Mouse (Mus musculus): Measurements from ENCODE around the gene Cobll1. TPM values are rescaled to one million over a fixed set of nuclear protein-coding genes. Genes with fewer than 3 reads are reported as not detected.

The Cobll1 gene
- polyA plus RNA-seq, 1 experiment = 3.0 TPM

- Histone ChIP-seq H3K36me3 (ENCODE audit: control insufficient read depth, insufficient read depth, low read length) (no peaks in the 10 kb centered on the region), H3K27ac (ENCODE audit: insufficient read depth, low read depth, low read length) (no peak overlapping the region), H3K4me3 (ENCODE audit: low read depth, low read length) (no peak overlapping the region), H3K27me3 (ENCODE audit: control insufficient read depth, insufficient read depth, low read length) (no peaks in the 10 kb centered on the region), H3K4me1 (ENCODE audit: control insufficient read depth, insufficient read depth, insufficient read length, low read length) (peaks cover 7% of the 10 kb centered on the region; the same call in 1 of the 2 replicates)
- 77% methylated on average over 12 of the region's 12 CpGs for WGBS
- TF ChIP-seq POLR2A (IDR thresholded peaks at IDR 0.05; ENCODE audit: low read depth, low read length) (no peak), CTCF (IDR thresholded peaks at IDR 0.05; ENCODE audit: extremely low read depth, insufficient read length, insufficient replicate concordance, low read depth, low read length) (no peak)
Observed at GRCm38 (mm10) chr2:65223956-65224735, 15.1 kb downstream of the Cobll1 start.

GRCm38 (mm10) chr2:65223012-65223411 is 16.2 kb downstream of the Cobll1 start:
- Histone ChIP-seq H3K27me3 (ENCODE audit: control insufficient read depth, insufficient read depth, low read length) (no peaks in the 10 kb centered on the region), H3K27ac (ENCODE audit: insufficient read depth, low read depth, low read length) (no peak overlapping the region), H3K4me1 (ENCODE audit: control insufficient read depth, insufficient read depth, insufficient read length, low read length) (peaks cover 10% of the 10 kb centered on the region; the same call in 1 of the 2 replicates), H3K36me3 (ENCODE audit: control insufficient read depth, insufficient read depth, low read length) (no peaks in the 10 kb centered on the region), H3K4me3 (ENCODE audit: low read depth, low read length) (no peak overlapping the region)
- WGBS = 72% methylated on average over 8 of the region's 8 CpGs
- no peak for TF ChIP-seq POLR2A (IDR thresholded peaks at IDR 0.05; ENCODE audit: low read depth, low read length)
- TF ChIP-seq CTCF (IDR thresholded peaks at IDR 0.05; ENCODE audit: extremely low read depth, insufficient read length, insufficient replicate concordance, low read depth, low read length) = no peak

GRCm38 (mm10) chr2:65221646-65222045 is 17.6 kb downstream of the Cobll1 start:
- Histone ChIP-seq H3K27me3 (ENCODE audit: control insufficient read depth, insufficient read depth, low read length) (no peaks in the 10 kb centered on the region), H3K36me3 (ENCODE audit: control insufficient read depth, insufficient read depth, low read length) (no peaks in the 10 kb centered on the region), H3K27ac (ENCODE audit: insufficient read depth, low read depth, low read length) (no peak overlapping the region), H3K4me3 (ENCODE audit: low read depth, low read length) (no peak overlapping the region), H3K4me1 (ENCODE audit: control insufficient read depth, insufficient read depth, insufficient read length, low read length) (peaks cover 10% of the 10 kb centered on the region; the same call in 1 of the 2 replicates)
- WGBS = 76% methylated on average over 2 of the region's 2 CpGs
- TF ChIP-seq CTCF (IDR thresholded peaks at IDR 0.05; ENCODE audit: extremely low read depth, insufficient read length, insufficient replicate concordance, low read depth, low read length) = no peak
- TF ChIP-seq POLR2A (IDR thresholded peaks at IDR 0.05; ENCODE audit: low read depth, low read length) = no peak

GRCm38 (mm10) chr2:65220563-65220962 is 18.6 kb downstream of the Cobll1 start:
- no peak overlapping the region for H3K4me3 ChIP-seq (ENCODE audit: low read depth, low read length)
- WGBS = 79% methylated on average over 1 of the region's 1 CpGs
- H3K36me3 ChIP-seq (ENCODE audit: control insufficient read depth, insufficient read depth, low read length) = no peaks in the 10 kb centered on the region
- peaks cover 10% of the 10 kb centered on the region; the same call in 1 of the 2 replicates for H3K4me1 ChIP-seq (ENCODE audit: control insufficient read depth, insufficient read depth, insufficient read length, low read length)
- no peak overlapping the region for H3K27ac ChIP-seq (ENCODE audit: insufficient read depth, low read depth, low read length)
- TF ChIP-seq CTCF (IDR thresholded peaks at IDR 0.05; ENCODE audit: extremely low read depth, insufficient read length, insufficient replicate concordance, low read depth, low read length) (no peak), POLR2A (IDR thresholded peaks at IDR 0.05; ENCODE audit: low read depth, low read length) (no peak)
- H3K27me3 ChIP-seq (ENCODE audit: control insufficient read depth, insufficient read depth, low read length) = no peaks in the 10 kb centered on the region

- TF ChIP-seq CTCF (IDR thresholded peaks at IDR 0.05; ENCODE audit: extremely low read depth, insufficient read length, insufficient replicate concordance, low read depth, low read length) (no peak), POLR2A (IDR thresholded peaks at IDR 0.05; ENCODE audit: low read depth, low read length) (no peak)
- H3K27me3 ChIP-seq (ENCODE audit: control insufficient read depth, insufficient read depth, low read length) = no peaks in the 10 kb centered on the region
- WGBS = 77% methylated on average over 11 of the region's 11 CpGs
- peaks cover 10% of the 10 kb centered on the region; the same call in 1 of the 2 replicates for H3K4me1 ChIP-seq (ENCODE audit: control insufficient read depth, insufficient read depth, insufficient read length, low read length)
- no peaks in the 10 kb centered on the region for H3K36me3 ChIP-seq (ENCODE audit: control insufficient read depth, insufficient read depth, low read length)
- no peak overlapping the region for H3K27ac ChIP-seq (ENCODE audit: insufficient read depth, low read depth, low read length)
- no peak overlapping the region for H3K4me3 ChIP-seq (ENCODE audit: low read depth, low read length)
Observed at GRCm38 (mm10) chr2:65219375-65220135, 19.6 kb downstream of the Cobll1 start.

- Histone ChIP-seq H3K4me3 (ENCODE audit: low read depth, low read length) (no peak overlapping the region), H3K36me3 (ENCODE audit: control insufficient read depth, insufficient read depth, low read length) (no peaks in the 10 kb centered on the region), H3K4me1 (ENCODE audit: control insufficient read depth, insufficient read depth, insufficient read length, low read length) (peaks cover 10% of the 10 kb centered on the region; the same call in 1 of the 2 replicates), H3K27ac (ENCODE audit: insufficient read depth, low read depth, low read length) (no peak overlapping the region), H3K27me3 (ENCODE audit: control insufficient read depth, insufficient read depth, low read length) (no peaks in the 10 kb centered on the region)
- no peak for TF ChIP-seq POLR2A (IDR thresholded peaks at IDR 0.05; ENCODE audit: low read depth, low read length)
- no peak for TF ChIP-seq CTCF (IDR thresholded peaks at IDR 0.05; ENCODE audit: extremely low read depth, insufficient read length, insufficient replicate concordance, low read depth, low read length)
- 72% methylated on average over 9 of the region's 9 CpGs for WGBS
Observed at GRCm38 (mm10) chr2:65218318-65218717, 20.9 kb downstream of the Cobll1 start.

GRCm38 (mm10) chr2:65217677-65218076 is 21.5 kb downstream of the Cobll1 start:
- WGBS = 80% methylated on average over 6 of the region's 6 CpGs
- Histone ChIP-seq H3K36me3 (ENCODE audit: control insufficient read depth, insufficient read depth, low read length) (no peaks in the 10 kb centered on the region), H3K27ac (ENCODE audit: insufficient read depth, low read depth, low read length) (no peak overlapping the region), H3K4me1 (ENCODE audit: control insufficient read depth, insufficient read depth, insufficient read length, low read length) (peaks cover 10% of the 10 kb centered on the region; the same call in 1 of the 2 replicates), H3K4me3 (ENCODE audit: low read depth, low read length) (no peak overlapping the region), H3K27me3 (ENCODE audit: control insufficient read depth, insufficient read depth, low read length) (no peaks in the 10 kb centered on the region)
- TF ChIP-seq POLR2A (IDR thresholded peaks at IDR 0.05; ENCODE audit: low read depth, low read length) = no peak
- no peak for TF ChIP-seq CTCF (IDR thresholded peaks at IDR 0.05; ENCODE audit: extremely low read depth, insufficient read length, insufficient replicate concordance, low read depth, low read length)

Measured in small intestine, adult 2 months (tissue).